Mouse (Mus musculus) CH12.LX (cell line): ENCODE measurements around the gene Hcar2. TPM values are rescaled to one million over a fixed set of nuclear protein-coding genes. Genes with fewer than 3 reads are reported as not detected.

ENCODE experiments used
- DNase-seq: peaks from one replicate; pipeline ENCODE4 v3.0.0-alpha.2; 2013; ENCODE audit errors: extremely low read depth
- H3K27ac ChIP-seq: 2 replicates; pipeline ENCODE4 v1.5.1; 2012; ENCODE audit warnings: low read depth, mild to moderate bottlenecking, control low read depth, moderate library complexity; ENCODE audit not compliant: insufficient read depth
- H3K27me3 ChIP-seq: replicated peaks from 2 replicates; pipeline ENCODE3; 2012; ENCODE audit warnings: inconsistent platforms
- H3K36me3 ChIP-seq, 2 experiments: replicated peaks in 1 of 2; 2 replicates each; pipeline versions ENCODE3 to v1.6.1; 2012; ENCODE audit warnings: inconsistent platforms in 1 of 2, low read length in 1 of 2, mild to moderate bottlenecking in 1 of 2, mixed read lengths in 1 of 2, moderate library complexity in 1 of 2; ENCODE audit not compliant: control insufficient read depth in 1 of 2, insufficient read depth in 1 of 2
- H3K4me1 ChIP-seq, 2 experiments: 2 replicates each; pipeline ENCODE4 v1.6.1; 2012; ENCODE audit warnings: inconsistent platforms in 1 of 2, moderate library complexity in 1 of 2; ENCODE audit not compliant: insufficient read depth in 2 of 2, control insufficient read depth in 1 of 2
- H3K4me2 ChIP-seq: 2 replicates; pipeline ENCODE4 v1.6.1; 2012; ENCODE audit warnings: low read depth, mild to moderate bottlenecking, control low read depth; ENCODE audit not compliant: poor library complexity, insufficient read depth, severe bottlenecking
- H3K4me3 ChIP-seq, 3 experiments: fragments of 150-350 bp in 1 of 3; sonication (generic) in 1 of 3; replicated peaks in 1 of 3; 2 replicates each; pipeline versions ENCODE3 to v1.5.1; 2011 to 2012; ENCODE audit warnings: low read depth in 2 of 3, low read length in 2 of 3, mild to moderate bottlenecking in 2 of 3, moderate library complexity in 2 of 3, control low read depth in 1 of 3, improper control_type of control experiment in 1 of 3, inconsistent platforms in 1 of 3, mixed read lengths in 1 of 3; ENCODE audit not compliant: poor library complexity in 1 of 3
- H3K79me2 ChIP-seq: replicated peaks from 2 replicates; pipeline ENCODE4 v1.6.1; 2012; ENCODE audit warnings: mild to moderate bottlenecking, moderate library complexity; ENCODE audit not compliant: control insufficient read depth, poor library complexity, insufficient read depth, severe bottlenecking; ENCODE audit errors: extremely low read depth
- H3K9ac ChIP-seq: 2 replicates; pipeline ENCODE4 v1.6.1; 2012; ENCODE audit warnings: low read depth, mild to moderate bottlenecking, control low read depth, moderate library complexity; ENCODE audit not compliant: insufficient read depth
- H3K9me3 ChIP-seq: replicated peaks from 2 replicates; pipeline ENCODE3; 2012; ENCODE audit warnings: low read length, inconsistent platforms, mixed read lengths
- BHLHE40 ChIP-seq: IDR thresholded peaks from 2 replicates; pipeline ENCODE4 v1.6.1; 2011; ENCODE audit warnings: mild to moderate bottlenecking, low read depth, low read length, improper control_type of control experiment
- CHD1 ChIP-seq: IDR thresholded peaks from 2 replicates; pipeline ENCODE4 v1.6.1; 2012; ENCODE audit warnings: low read depth, low read length, improper control_type of control experiment, inconsistent platforms
- CTCF ChIP-seq, 2 experiments: IDR thresholded peaks in 1 of 2; conservative IDR thresholded peaks in 1 of 2; 2 replicates each; pipeline ENCODE4 v1.5.1; 2011 to 2012; ENCODE audit warnings: low read depth in 2 of 2, low read length in 2 of 2, improper control_type of control experiment in 1 of 2, inconsistent platforms in 1 of 2, mild to moderate bottlenecking in 1 of 2, moderate library complexity in 1 of 2
- E2F4 ChIP-seq: IDR thresholded peaks from 2 replicates; pipeline ENCODE4 v1.6.1; 2011; ENCODE audit warnings: low read depth, low read length, improper control_type of control experiment; ENCODE audit not compliant: insufficient replicate concordance
- ELF1 ChIP-seq: IDR thresholded peaks from 2 replicates; pipeline ENCODE4 v1.6.1; 2014; ENCODE audit warnings: low read depth, mild to moderate bottlenecking, inconsistent platforms, low read length, improper control_type of control experiment
- EP300 ChIP-seq: IDR thresholded peaks from 2 replicates; pipeline ENCODE4 v1.6.1; 2011; ENCODE audit warnings: low read length, improper control_type of control experiment
- ETS1 ChIP-seq: conservative IDR thresholded peaks from 2 replicates; pipeline ENCODE4 v1.6.1; 2012; ENCODE audit warnings: low read depth, mild to moderate bottlenecking, inconsistent platforms, low read length, improper control_type of control experiment, moderate library complexity
- GABPA ChIP-seq: IDR thresholded peaks from 2 replicates; pipeline ENCODE4 v1.6.1; 2012; ENCODE audit warnings: low read depth, low read length, improper control_type of control experiment, inconsistent platforms; ENCODE audit not compliant: insufficient replicate concordance
- HCFC1 ChIP-seq: IDR thresholded peaks from 2 replicates; pipeline ENCODE4 v1.6.1; 2012; ENCODE audit warnings: low read depth, mild to moderate bottlenecking, inconsistent platforms, low read length, improper control_type of control experiment
- IRF4 ChIP-seq: IDR thresholded peaks from 2 replicates; pipeline ENCODE4 v1.6.1; 2014; ENCODE audit warnings: low read depth, mild to moderate bottlenecking, inconsistent platforms, low read length, improper control_type of control experiment
- JUND ChIP-seq: conservative IDR thresholded peaks from 2 replicates; pipeline ENCODE4 v1.6.1; 2011; ENCODE audit warnings: low read depth, low read length, improper control_type of control experiment
- MAFK ChIP-seq: IDR thresholded peaks from 2 replicates; pipeline ENCODE4 v1.6.1; 2011; ENCODE audit warnings: low read length, improper control_type of control experiment; ENCODE audit not compliant: insufficient replicate concordance
- MAX ChIP-seq: IDR thresholded peaks from 2 replicates; pipeline ENCODE4 v1.6.1; 2011; ENCODE audit warnings: low read length, improper control_type of control experiment
- NELFE ChIP-seq: IDR thresholded peaks from 2 replicates; pipeline ENCODE4 v1.6.1; 2011; ENCODE audit warnings: low read depth, low read length, improper control_type of control experiment
- NRF1 ChIP-seq: IDR thresholded peaks from 2 replicates; pipeline ENCODE4 v1.6.1; 2014; ENCODE audit warnings: low read depth, mild to moderate bottlenecking, inconsistent platforms, low read length, improper control_type of control experiment, moderate library complexity
- PAX5 ChIP-seq: IDR thresholded peaks from 2 replicates; pipeline ENCODE4 v1.6.1; 2012; ENCODE audit warnings: low read length, inconsistent platforms, mixed read lengths
- POLR2AphosphoS2 ChIP-seq: IDR thresholded peaks from 2 replicates; pipeline ENCODE4 v1.6.1; 2011; ENCODE audit warnings: low read depth, low read length, improper control_type of control experiment
- RAD21 ChIP-seq: IDR thresholded peaks from 2 replicates; pipeline ENCODE4 v1.6.1; 2011; ENCODE audit warnings: low read depth, mild to moderate bottlenecking, low read length, improper control_type of control experiment, moderate library complexity
- RCOR1 ChIP-seq: conservative IDR thresholded peaks from 2 replicates; pipeline ENCODE4 v1.6.1; 2012; ENCODE audit warnings: low read depth, mild to moderate bottlenecking, inconsistent platforms, low read length, improper control_type of control experiment
- SMC3 ChIP-seq: IDR thresholded peaks from 2 replicates; pipeline ENCODE4 v1.6.1; 2011; ENCODE audit warnings: low read depth, low read length, improper control_type of control experiment
- TBP ChIP-seq: conservative IDR thresholded peaks from 2 replicates; pipeline ENCODE4 v1.6.1; 2011; ENCODE audit warnings: low read depth, low read length, improper control_type of control experiment
- TCF12 ChIP-seq: IDR thresholded peaks from 2 replicates; pipeline ENCODE4 v1.6.1; 2014; ENCODE audit warnings: low read depth, mild to moderate bottlenecking, inconsistent platforms, low read length, improper control_type of control experiment
- UBTF ChIP-seq: IDR thresholded peaks from 2 replicates; pipeline ENCODE4 v1.6.1; 2012; ENCODE audit warnings: low read depth, mild to moderate bottlenecking, inconsistent platforms, low read length, improper control_type of control experiment, moderate library complexity
- USF1 ChIP-seq: IDR thresholded peaks from 2 replicates; pipeline ENCODE4 v1.6.1; 2014; ENCODE audit warnings: low read depth, mild to moderate bottlenecking, inconsistent platforms, low read length, improper control_type of control experiment
- USF2 ChIP-seq: conservative IDR thresholded peaks from 2 replicates; pipeline ENCODE4 v1.6.1; 2011; ENCODE audit warnings: low read depth, low read length, improper control_type of control experiment
- ZMIZ1 ChIP-seq: IDR thresholded peaks from 2 replicates; pipeline ENCODE4 v1.6.1; 2012; ENCODE audit warnings: low read depth, mild to moderate bottlenecking, inconsistent platforms, low read length, improper control_type of control experiment
- dilution Hi-C: fragments of 300-500 bp; cut with MboI; formaldehyde crosslinking; loops from 2 replicates; pipeline ENCODE4 v1.14.3; 2020; ENCODE audit warnings: low sequenced_read_pairs; ENCODE audit not compliant: extremely low pct_unique_long_range_greater_than_20kb, extremely low pct_ligation_motif_present
- in situ Hi-C: fragments of 300-500 bp; cut with MboI; formaldehyde crosslinking; loops from 3 replicates; pipeline ENCODE4 v1.14.3; 2019; ENCODE audit warnings: low sequenced_read_pairs, low pct_ligation_motif_present, low pct_unique_long_range_greater_than_20kb, mixed read lengths
- polyA plus RNA-seq: library from polyadenylated mRNA; unstranded; fragments of >175 nt; gene quantifications from 2 replicates; pipeline ENCODE4 v1.2.1, GENCODE M21; 2012; ENCODE audit warnings: low read depth; ENCODE audit not compliant: insufficient read length
- total RNA-seq, 2 experiments: library from RNA; depleted of rRNA; stranded (reverse); fragments of 300-350 nt in 1 of 2; fragments of >200 nt in 1 of 2; gene quantifications; 2 replicates each; pipeline ENCODE4 v1.2.3; 2012 to 2014

Hcar2 gene
- total and polyA plus RNA-seq, 3 experiments = not detected

DNA sequence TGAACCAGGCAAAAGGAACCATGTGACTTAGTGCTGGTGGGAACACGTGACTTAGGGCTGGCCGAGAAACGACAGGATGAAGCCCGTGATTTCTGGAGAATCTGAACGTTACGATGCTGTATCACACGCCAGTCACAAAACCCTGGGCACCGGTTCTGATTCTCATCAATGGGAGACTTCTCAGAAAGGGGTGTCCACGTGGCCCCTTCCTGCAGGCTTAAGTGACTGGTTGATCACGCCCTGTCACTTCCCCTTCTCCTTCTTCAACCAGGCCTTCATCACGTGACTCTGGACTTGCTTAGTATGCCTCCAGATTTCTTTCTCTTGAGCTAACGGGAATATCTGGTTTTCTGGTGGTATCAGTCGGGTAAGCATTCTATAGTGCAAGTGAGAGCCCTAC lies 32.1 kb upstream of the Hcar2 start:
- Histone ChIP-seq H3K27me3 (no peaks in the 10 kb centered on the region), H3K4me3 (no peak overlapping the region), H3K36me3 (no peaks in the 10 kb centered on the region), H3K27ac (no peak overlapping the region), H3K9me3 (no peaks in the 10 kb centered on the region), H3K9ac (no peak overlapping the region), H3K4me1 (peaks cover 0 to 38% of the 10 kb centered on the region in 2 experiments; a peak in 2 of 4 replicates), H3K4me2 (no peak overlapping the region), H3K79me2 (no peaks in the 10 kb centered on the region)
- TF ChIP-seq ELF1 (no peak), BHLHE40 (0 out of 2 replicates have a peak, but pooled peaks have one; percentile 21), UBTF (no peak), EP300 (no peak), PAX5 (no peak), CHD1 (no peak), USF1 (peak; percentile 46; the same call in 1 of the 2 replicates), ETS1 (no peak), HCFC1 (no peak), TCF12 (no peak), SMC3 (no peak), USF2 (peak; percentile 25; the same call in 1 of the 2 replicates), RCOR1 (no peak), CTCF (conservative IDR thresholded peaks at IDR 0.05 in 1 of 2, IDR thresholded peaks at IDR 0.05 in 1 of 2; ENCODE audit: low read depth in 2 of 2, low read length in 2 of 2) (no peak), GABPA (no peak), NELFE (no peak), MAFK (no peak), TBP (no peak), JUND (no peak), NRF1 (no peak), RAD21 (no peak), POLR2AphosphoS2 (no peak), IRF4 (no peak)
- dilution Hi-C loops = no loop called here
- DNase-seq = no peak
- in situ Hi-C loops = no loop called here

DNA sequence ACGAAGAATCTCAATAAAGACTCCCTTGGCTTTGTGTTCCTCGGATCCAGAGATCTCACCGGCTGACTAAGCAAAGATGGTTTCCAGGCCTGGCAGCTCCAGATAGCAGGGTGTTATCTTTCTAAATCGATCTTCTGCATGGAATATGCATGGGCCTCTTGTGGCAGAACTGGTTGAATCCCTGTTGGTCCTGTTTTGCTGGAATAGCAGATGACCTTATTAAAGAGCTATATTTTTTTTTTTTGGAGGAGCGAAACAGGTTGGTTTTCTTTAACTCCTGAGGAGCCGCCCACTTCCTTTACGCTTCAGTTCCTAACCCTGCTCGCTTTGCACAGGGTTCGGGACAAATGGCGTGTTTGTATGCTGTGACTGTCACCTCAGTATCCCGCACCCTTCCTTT lies 31.1 kb upstream of the Hcar2 start:
- TF ChIP-seq CHD1 (no peak), ZMIZ1 (no peak), E2F4 (no peak), MAX (no peak), GABPA (no peak), EP300 (no peak)
- H3K27me3 ChIP-seq = no peaks in the 10 kb centered on the region
- dilution Hi-C loops = no loop called here
- H3K36me3 ChIP-seq = no peaks in the 10 kb centered on the region
- no peak overlapping the region for H3K4me2 ChIP-seq
- H3K4me1 ChIP-seq = peaks cover 2 to 46% of the 10 kb centered on the region in 2 experiments; a peak in 3 of 4 replicates
- in situ Hi-C loops = no loop called here
- H3K9ac ChIP-seq = no peak overlapping the region
- H3K4me3 ChIP-seq = no peak overlapping the region
- no peak for DNase-seq
- H3K9me3 ChIP-seq = no peaks in the 10 kb centered on the region
- H3K79me2 ChIP-seq = no peaks in the 10 kb centered on the region
- no peak overlapping the region for H3K27ac ChIP-seq
